Mouse (Mus musculus): ENCODE results near the gene Polr3e. TPM values are rescaled to one million over a fixed set of nuclear protein-coding genes. Genes with fewer than 3 reads are reported as not detected.
"Not testable (repeated sequence)": the region's sequence is repeated elsewhere in the genome, so short reads cannot be mapped to it uniquely, and the experiment has no call there.

The Polr3e gene
- polyA plus RNA-seq, 1 experiment from 2014 or later: 44.6 TPM

DNA sequence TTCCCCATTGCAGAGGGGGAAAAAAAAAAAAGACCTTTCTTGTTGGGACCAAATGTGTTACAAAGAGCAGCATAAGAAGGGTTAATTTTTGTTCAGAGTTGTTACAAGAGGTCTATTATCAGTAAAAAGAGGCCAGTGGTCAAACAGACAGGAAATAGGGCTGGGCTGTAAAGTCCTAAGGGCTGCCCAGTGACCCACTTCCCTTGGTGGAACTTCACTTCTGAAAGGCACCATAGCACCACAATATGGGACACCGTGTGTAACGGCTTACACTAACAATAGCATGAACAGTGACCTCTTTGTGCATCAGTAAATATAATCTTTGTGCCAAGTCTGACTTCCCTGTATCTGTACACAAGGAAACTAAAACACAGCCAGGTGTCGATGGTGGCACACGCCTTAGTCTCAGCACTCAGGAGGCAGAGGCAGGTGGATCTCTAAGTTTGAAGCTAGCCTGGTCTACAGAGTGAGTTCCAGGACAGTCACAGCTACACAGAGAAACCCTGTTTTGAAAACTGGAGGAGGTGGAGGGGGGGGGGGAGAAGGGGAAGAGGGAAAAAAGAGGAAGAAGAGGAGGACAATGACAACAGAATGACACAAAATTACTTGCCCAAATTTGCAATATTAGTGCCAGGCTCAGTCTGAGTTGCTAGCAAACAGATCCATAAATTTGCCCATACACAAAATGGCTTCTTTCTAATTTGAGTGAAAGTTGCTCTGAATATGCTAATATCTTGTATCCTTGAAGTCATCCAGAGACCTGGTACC, 33.8 kb upstream of the Polr3e start:
- H3K27me3 ChIP-seq (ENCODE audit: poor library complexity, severe bottlenecking): no peaks in the 10 kb centered on the region
- no peak for DNase-seq (ENCODE audit: extremely low spot score, low spot score)
- peaks cover 63% of the 10 kb centered on the region for H3K36me3 ChIP-seq (replicated peaks)
- peaks cover 4% of the 10 kb centered on the region; the same call in 1 of the 2 replicates for H3K9me3 ChIP-seq
- WGBS: 86% methylated on average over 4 of the region's 4 CpGs
- no peak overlapping the region for H3K4me3 ChIP-seq
- peaks cover 12% of the 10 kb centered on the region for H3K4me1 ChIP-seq
- no peak overlapping the region for H3K27ac ChIP-seq

DNA sequence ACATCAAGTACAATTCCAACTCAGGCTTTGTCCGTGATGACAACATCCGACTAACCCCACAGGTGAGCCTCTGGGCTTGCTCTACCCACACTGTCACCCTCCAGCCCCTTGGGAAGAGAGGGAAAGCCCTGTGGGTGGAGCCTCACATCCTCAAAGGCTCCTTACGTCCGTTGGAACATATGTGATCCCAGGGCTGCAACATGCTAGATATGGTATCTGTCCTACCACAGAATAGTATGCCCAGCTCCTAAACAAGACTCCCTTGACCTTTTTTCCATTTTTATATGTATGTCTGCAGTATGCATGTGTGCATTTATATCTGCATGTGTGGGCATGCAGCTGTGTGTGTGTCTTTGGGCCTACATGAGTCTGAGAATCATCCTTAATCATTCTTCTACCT, 32.8 kb upstream of the Polr3e start:
- peaks cover 63% of the 10 kb centered on the region for H3K36me3 ChIP-seq (replicated peaks)
- H3K4me3 ChIP-seq: no peak overlapping the region
- WGBS: 91% methylated on average over 4 of the region's 4 CpGs
- peaks cover 4% of the 10 kb centered on the region; the same call in 1 of the 2 replicates for H3K9me3 ChIP-seq
- peaks cover 12% of the 10 kb centered on the region for H3K4me1 ChIP-seq
- DNase-seq (ENCODE audit: extremely low spot score, low spot score): no peak
- no peak overlapping the region for H3K27ac ChIP-seq
- H3K27me3 ChIP-seq (ENCODE audit: poor library complexity, severe bottlenecking): no peaks in the 10 kb centered on the region

DNA sequence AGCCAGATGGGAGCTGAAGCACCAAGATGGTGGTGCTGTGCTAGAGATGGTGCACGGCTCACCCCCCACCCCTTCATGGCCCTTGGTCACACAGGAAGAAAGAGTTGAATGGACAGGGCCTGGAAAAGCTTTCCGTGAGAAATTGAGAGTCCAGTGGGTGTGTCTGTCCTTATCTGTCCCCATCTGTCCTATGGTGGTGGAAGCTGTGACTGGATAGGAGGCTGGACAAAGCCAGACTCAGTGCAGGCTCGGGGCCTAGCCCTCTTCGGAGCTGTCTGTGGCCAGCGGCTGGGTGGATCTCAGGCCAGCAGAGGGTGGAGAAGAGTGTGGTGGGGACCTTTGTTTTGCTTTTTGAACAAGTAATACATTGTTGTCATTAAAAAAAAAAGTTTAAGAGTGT, 24.4 kb upstream of the Polr3e start:
- no peak for DNase-seq (ENCODE audit: extremely low spot score, low spot score)
- H3K27ac ChIP-seq: no peak overlapping the region
- no peaks in the 10 kb centered on the region for H3K27me3 ChIP-seq (ENCODE audit: poor library complexity, severe bottlenecking)
- WGBS: 84% methylated on average over 5 of the region's 5 CpGs
- H3K36me3 ChIP-seq (replicated peaks): peaks cover 21% of the 10 kb centered on the region
- H3K9me3 ChIP-seq: no peaks in the 10 kb centered on the region
- no peaks in the 10 kb centered on the region for H3K4me1 ChIP-seq
- no peak overlapping the region for H3K4me3 ChIP-seq

DNA sequence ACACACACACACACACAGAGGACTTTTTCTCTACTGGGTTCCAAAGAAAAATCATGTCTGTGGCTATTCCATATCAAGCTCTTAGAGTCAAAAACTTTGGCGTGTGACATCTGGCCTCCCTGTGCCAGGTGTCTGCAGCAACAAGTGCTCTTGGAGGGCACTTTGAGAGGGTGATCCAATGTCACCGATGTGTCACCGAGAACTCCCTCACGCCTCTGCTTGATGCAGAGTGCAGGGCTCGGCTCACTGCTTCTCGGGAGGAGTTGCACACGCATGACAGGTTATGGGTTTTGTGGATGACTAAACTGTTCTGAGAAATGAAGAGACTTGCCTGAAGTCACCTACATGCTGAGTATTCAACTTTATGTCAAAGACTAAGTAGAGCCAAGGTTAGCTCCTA, 20.5 kb upstream of the Polr3e start:
- Histone ChIP-seq H3K27me3 (ENCODE audit: poor library complexity, severe bottlenecking) (no peaks in the 10 kb centered on the region), H3K36me3 (replicated peaks) (peaks cover 25% of the 10 kb centered on the region), H3K27ac (no peak overlapping the region), H3K4me1 (peaks cover 8% of the 10 kb centered on the region), H3K4me3 (no peak overlapping the region), H3K9me3 (no peaks in the 10 kb centered on the region)
- DNase-seq (ENCODE audit: extremely low spot score, low spot score): no peak
- WGBS: 96% methylated on average over 7 of the region's 7 CpGs

DNA sequence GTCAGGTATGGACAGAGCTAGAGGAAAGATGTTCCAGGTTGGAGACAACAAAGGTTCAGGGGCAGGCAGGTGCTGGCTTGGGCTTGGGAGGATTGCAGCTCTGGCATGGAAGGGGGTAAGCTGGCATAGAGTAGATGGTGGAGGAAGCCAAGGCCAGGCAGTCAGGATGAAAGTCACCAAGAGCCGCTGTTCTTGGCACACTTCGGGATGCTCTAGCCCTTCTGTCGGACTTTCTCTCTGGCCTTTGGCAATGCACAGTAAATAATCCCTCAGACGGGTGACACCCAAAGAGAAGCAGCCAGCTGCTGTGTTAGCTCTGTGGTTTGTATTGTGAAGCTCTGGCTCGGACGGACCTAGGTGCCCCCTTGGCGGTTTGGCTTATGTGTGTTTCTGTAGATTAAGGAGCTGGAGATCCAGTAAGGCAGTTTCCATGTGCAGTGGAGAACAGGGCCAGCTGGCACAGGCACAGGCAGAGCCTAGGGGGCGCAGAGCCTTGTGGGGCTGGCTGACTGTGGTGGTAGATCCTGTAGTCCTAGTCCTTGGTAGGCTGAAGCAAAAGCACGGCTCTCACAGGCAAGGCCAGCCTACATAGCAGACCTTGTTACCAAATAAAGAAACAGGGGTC, 19.7 kb upstream of the Polr3e start:
- 91% methylated on average over 9 of the region's 9 CpGs for WGBS
- Histone ChIP-seq H3K27me3 (ENCODE audit: poor library complexity, severe bottlenecking) (no peaks in the 10 kb centered on the region), H3K4me3 (no peak overlapping the region), H3K9me3 (no peaks in the 10 kb centered on the region), H3K27ac (no peak overlapping the region), H3K4me1 (peaks cover 8% of the 10 kb centered on the region), H3K36me3 (replicated peaks) (peaks cover 24% of the 10 kb centered on the region)
- no peak for DNase-seq (ENCODE audit: extremely low spot score, low spot score)

DNA sequence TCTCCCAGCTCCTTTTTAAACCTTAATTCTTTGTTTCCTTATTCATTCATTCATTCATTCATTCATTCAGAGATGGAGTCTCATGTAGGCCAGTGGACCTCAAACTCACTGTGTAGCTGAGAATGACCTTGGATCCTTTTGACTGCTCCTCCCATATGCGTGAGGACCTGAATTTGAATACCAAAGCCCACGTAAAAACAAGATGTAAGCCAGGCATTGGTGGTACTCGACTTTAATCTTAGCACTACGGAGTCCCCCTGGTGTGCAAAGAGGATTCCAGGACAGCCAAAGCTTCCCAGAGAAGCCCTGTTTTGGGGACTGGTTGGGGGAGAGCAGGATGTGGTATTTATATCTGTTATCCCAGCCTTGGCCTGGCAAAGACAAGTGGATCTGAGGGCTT, 17.4 kb upstream of the Polr3e start:
- Histone ChIP-seq H3K27ac (no peak overlapping the region), H3K27me3 (ENCODE audit: poor library complexity, severe bottlenecking) (no peaks in the 10 kb centered on the region), H3K9me3 (no peaks in the 10 kb centered on the region), H3K36me3 (replicated peaks) (peaks cover 18% of the 10 kb centered on the region), H3K4me1 (peaks cover 13% of the 10 kb centered on the region), H3K4me3 (no peak overlapping the region)
- 63% methylated on average over 4 of the region's 4 CpGs for WGBS
- no peak for DNase-seq (ENCODE audit: extremely low spot score, low spot score)

DNA sequence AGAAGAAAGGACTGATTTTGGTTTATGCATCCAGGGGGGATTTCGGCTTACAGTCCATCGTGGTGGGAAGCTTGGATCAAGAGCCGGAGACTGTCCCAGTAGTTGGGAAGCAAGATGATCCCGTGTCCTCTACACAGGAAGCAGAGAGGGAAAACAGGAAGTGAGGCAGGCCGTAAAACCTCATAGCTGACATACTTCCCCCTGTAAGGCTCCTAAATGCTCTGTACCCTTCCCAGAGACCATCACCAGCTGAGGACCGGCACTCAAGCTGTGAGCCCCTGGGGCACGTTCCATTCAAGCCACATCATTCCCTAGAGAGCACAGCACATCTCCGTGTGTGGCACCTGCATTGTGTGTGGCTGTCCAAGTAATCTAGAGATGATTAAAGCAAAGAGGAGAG, 15.8 kb upstream of the Polr3e start:
- Histone ChIP-seq H3K27ac (no peak overlapping the region), H3K9me3 (no peaks in the 10 kb centered on the region)
- 56% methylated on average over 8 of the region's 8 CpGs for WGBS

DNA sequence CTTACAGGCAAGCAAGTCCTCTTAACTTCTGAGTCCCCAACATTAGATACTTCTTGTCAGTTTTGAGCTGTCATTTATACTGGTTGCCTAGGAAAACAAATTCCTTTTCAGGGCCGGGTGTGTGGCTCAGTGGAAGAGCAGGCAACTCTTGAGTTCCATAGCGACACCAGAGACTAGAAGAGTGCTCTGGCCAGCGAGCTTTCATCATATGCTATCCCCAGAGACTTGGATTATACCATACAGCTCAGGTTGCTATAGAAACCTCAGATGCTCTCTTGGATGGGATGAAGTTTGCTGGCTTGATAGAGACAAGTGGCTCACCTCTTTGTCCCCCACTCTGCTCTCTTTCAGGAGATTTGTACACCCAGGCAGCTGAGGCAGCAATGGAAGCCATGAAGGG, 14.6 kb upstream of the Polr3e start:
- Histone ChIP-seq H3K4me1 (peaks cover 13% of the 10 kb centered on the region), H3K9me3 (no peaks in the 10 kb centered on the region), H3K36me3 (replicated peaks) (peaks cover 18% of the 10 kb centered on the region), H3K4me3 (no peak overlapping the region), H3K27me3 (ENCODE audit: poor library complexity, severe bottlenecking) (no peaks in the 10 kb centered on the region), H3K27ac (no peak overlapping the region)
- 69% methylated on average over 3 of the region's 3 CpGs for WGBS
- no peak for DNase-seq (ENCODE audit: extremely low spot score, low spot score)

More for the DNA sequence above, 15.8 kb upstream of the Polr3e start:
- peaks cover 18% of the 10 kb centered on the region for H3K36me3 ChIP-seq (replicated peaks)
- no peaks in the 10 kb centered on the region for H3K27me3 ChIP-seq (ENCODE audit: poor library complexity, severe bottlenecking)
- H3K4me1 ChIP-seq: peaks cover 13% of the 10 kb centered on the region
- DNase-seq (ENCODE audit: extremely low spot score, low spot score): no peak
- H3K4me3 ChIP-seq: no peak overlapping the region

DNA sequence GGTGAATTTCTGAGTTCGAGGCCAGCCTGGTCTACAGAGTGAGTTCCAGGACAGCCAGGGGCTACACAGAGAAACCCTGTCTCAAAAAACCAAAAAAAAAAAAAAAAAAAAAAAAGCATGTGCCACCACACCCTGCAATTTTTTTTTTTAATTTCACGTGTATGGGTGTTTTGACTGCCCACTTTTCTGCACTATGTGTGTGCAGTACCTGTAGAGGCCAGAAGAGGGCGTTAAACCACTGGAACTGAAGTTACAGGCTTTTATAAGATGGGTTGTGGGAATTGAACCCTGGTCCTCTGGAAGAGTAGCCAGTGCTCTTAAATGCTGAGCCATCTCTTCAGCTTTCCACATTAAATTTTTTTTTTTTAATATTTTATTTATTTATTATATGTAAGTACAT, 7.4 kb upstream of the Polr3e start:
- DNase-seq (ENCODE audit: extremely low spot score, low spot score); H3K4me3 ChIP-seq; H3K4me1 ChIP-seq; H3K36me3 ChIP-seq (replicated peaks); H3K27ac ChIP-seq; H3K27me3 ChIP-seq (ENCODE audit: poor library complexity, severe bottlenecking); H3K9me3 ChIP-seq: not testable (repeated sequence)
- WGBS: 68% methylated on average over 3 of the region's 3 CpGs

DNA sequence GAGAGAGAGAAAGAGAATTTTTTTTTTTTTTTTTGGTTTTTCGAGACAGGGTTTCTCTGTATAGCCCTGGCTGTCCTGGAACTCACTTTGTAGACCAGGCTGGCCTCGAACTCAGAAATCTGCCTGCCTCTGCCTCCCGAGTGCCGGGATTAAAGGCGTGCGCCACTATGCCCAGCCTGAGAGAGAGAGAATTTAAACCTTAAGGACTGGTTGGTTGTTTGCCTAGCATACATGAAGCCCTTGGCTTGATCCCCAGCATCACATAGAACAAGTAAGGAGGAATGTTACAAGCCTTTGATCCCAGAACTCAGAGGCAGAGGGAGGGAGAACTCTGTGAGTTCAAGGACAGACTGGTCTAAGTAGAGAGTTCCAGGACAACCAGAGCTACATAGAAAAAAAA, 6.3 kb upstream of the Polr3e start:
- not testable (repeated sequence) for H3K4me3 ChIP-seq; H3K27me3 ChIP-seq (ENCODE audit: poor library complexity, severe bottlenecking); H3K9me3 ChIP-seq; DNase-seq (ENCODE audit: extremely low spot score, low spot score); H3K4me1 ChIP-seq; H3K27ac ChIP-seq; H3K36me3 ChIP-seq (replicated peaks)
- WGBS: 88% methylated on average over 6 of the region's 6 CpGs

DNA sequence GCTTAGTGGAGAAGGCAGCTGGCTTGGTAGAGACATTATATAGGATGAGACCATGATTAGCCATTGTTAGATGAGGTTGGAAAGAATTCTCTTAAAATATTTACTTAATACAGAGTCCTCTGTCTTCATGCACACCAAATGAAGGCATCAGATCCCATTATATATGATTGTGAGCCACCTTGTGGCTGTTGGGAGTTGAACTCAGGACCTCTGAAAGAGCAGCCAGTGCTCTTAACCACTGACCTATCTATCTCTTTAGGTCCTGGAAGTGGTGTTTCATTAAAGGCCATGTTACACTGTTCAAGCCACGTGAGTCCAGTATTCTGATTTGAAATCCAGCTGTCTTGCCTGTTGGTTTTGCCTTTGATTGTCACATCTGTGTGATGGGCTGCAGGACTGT, 4.2 kb upstream of the Polr3e start:
- Histone ChIP-seq H3K36me3 (replicated peaks) (no peaks in the 10 kb centered on the region), H3K27me3 (ENCODE audit: poor library complexity, severe bottlenecking) (no peaks in the 10 kb centered on the region), H3K27ac (no peak overlapping the region), H3K4me1 (peaks cover 9% of the 10 kb centered on the region), H3K9me3 (no peaks in the 10 kb centered on the region), H3K4me3 (no peak overlapping the region)
- no peak for DNase-seq (ENCODE audit: extremely low spot score, low spot score)
- 43% methylated on average over 1 of the region's 1 CpGs for WGBS

DNA sequence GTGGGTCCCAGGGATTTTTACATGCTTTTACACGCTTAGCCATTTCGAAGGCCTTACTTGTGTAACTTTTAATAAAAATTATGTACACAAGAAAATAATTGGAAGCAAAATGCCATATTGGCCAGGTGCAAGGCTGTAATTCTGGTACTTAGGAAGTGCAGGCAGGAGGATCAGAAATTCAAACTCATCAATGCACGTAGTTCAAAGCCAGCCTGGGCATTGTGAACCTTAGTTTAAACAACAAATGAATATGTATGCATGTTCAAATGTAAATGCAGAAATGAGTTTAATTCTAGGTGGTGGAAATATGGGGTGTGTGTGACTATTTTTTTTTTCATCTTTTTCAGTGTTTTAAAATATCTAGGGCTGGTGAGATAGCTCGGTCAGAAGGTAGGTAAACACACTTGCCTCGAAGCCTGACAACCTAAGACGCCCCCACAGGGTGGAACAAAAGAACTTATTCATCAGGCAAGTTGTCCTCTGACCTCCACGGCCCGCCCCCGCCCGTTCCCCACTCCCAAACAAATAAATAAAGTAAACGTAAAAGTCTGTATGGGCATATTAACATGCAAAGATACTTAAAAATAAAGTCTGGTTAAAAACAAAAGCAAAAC, 1.2 kb upstream of the Polr3e start:
- Histone ChIP-seq H3K9me3 (no peaks in the 10 kb centered on the region), H3K4me3 (peak overlapping the region; percentile 98), H3K27ac (no peak overlapping the region), H3K4me1 (peaks cover 30% of the 10 kb centered on the region), H3K27me3 (ENCODE audit: poor library complexity, severe bottlenecking) (no peaks in the 10 kb centered on the region), H3K36me3 (replicated peaks) (peaks cover 8% of the 10 kb centered on the region; the same call in 1 of the 2 replicates)
- DNase-seq (ENCODE audit: extremely low spot score, low spot score): no peak
- WGBS: 25% methylated on average over 11 of the region's 11 CpGs

DNA sequence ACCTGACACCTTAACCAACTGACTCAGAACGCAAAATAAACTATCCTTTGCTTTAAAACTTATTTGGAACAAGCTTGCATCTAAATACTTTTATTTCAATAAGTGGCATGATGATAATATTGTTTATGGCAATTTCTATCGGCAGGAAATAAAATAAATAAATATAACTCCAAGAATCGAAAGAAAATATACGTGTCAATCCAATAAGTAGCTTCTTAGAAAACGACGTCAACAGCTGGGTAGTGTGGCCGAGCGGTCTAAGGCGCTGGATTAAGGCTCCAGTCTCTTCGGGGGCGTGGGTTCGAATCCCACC, 309 bp upstream of the Polr3e start:
- DNase-seq (ENCODE audit: extremely low spot score, low spot score): no peak
- peaks cover 30% of the 10 kb centered on the region for H3K4me1 ChIP-seq
- peak overlapping the region; percentile 96 for H3K27ac ChIP-seq
- H3K4me3 ChIP-seq: peak overlapping the region; percentile 98
- WGBS: 11% methylated on average over 12 of the region's 12 CpGs
- H3K36me3 ChIP-seq (replicated peaks): peaks cover 9% of the 10 kb centered on the region; the same call in 1 of the 2 replicates
- no peaks in the 10 kb centered on the region for H3K27me3 ChIP-seq (ENCODE audit: poor library complexity, severe bottlenecking)
- no peaks in the 10 kb centered on the region for H3K9me3 ChIP-seq

Measured in forebrain, embryonic 10.5 days (tissue).